Mouse (Mus musculus) heart, adult 2 months (tissue): ENCODE measurements at regions not wholly inside any gene's neighbourhood (a gene's known extent, or its start where the extent isn't known, plus 50 kb on each side); places are given as distances from the start of the nearest gene placed in this dataset.
A peak's percentile ranks its signal among the peaks of the same experiment; 100 is the strongest.

ENCODE experiments used
- DNase-seq, 2 experiments: peaks; one replicate each; pipeline ENCODE4 v3.0.0; 2021
- H3K27ac ChIP-seq: fragments of 200-600 bp; 2 replicates; pipeline ENCODE4 v1.8.1; 2022
- H3K27me3 ChIP-seq: fragments of 200-500 bp; 2 replicates; pipeline ENCODE4 v1.6.1; 2012; ENCODE audit warnings: mild to moderate bottlenecking, low read length, inconsistent platforms, mixed read lengths; ENCODE audit not compliant: control insufficient read depth, insufficient read depth
- H3K36me3 ChIP-seq: fragments of 200-500 bp; 2 replicates; pipeline ENCODE4 v1.6.1; 2012; ENCODE audit warnings: low read length, inconsistent platforms; ENCODE audit not compliant: control insufficient read depth, insufficient read depth
- H3K4me1 ChIP-seq: fragments of 200-500 bp; 2 replicates; pipeline ENCODE4 v1.6.1; 2011; ENCODE audit warnings: low read length; ENCODE audit not compliant: control insufficient read depth, insufficient read depth
- H3K4me3 ChIP-seq: fragments of 200-600 bp; 2 replicates; pipeline ENCODE4 v1.8.1; 2022
- H3K79me2 ChIP-seq: fragments of 200-500 bp; replicated peaks from 2 replicates; pipeline ENCODE4 v1.6.1; 2012; ENCODE audit warnings: mild to moderate bottlenecking, inconsistent platforms, low read length, moderate library complexity, mixed read lengths; ENCODE audit not compliant: control insufficient read depth, insufficient read depth
- H3K9ac ChIP-seq: fragments of 200-500 bp; 2 replicates; pipeline ENCODE4 v1.6.1; 2012; ENCODE audit warnings: low read depth, mild to moderate bottlenecking, control low read depth, inconsistent platforms, low read length, mixed read lengths
- CTCF ChIP-seq: fragments of 200-600 bp; IDR thresholded peaks from 2 replicates; pipeline ENCODE4 v1.8.1; 2022; ENCODE audit warnings: antibody characterized with exemption, mild to moderate bottlenecking, moderate library complexity
- EP300 ChIP-seq: fragments of 200-500 bp; IDR thresholded peaks from 2 replicates; pipeline ENCODE4 v1.6.1; 2011; ENCODE audit warnings: low read depth, low read length, control low read depth; ENCODE audit not compliant: insufficient read depth
- POLR2A ChIP-seq: fragments of 200-500 bp; IDR thresholded peaks from 2 replicates; pipeline ENCODE4 v1.6.1; 2011; ENCODE audit warnings: mild to moderate bottlenecking, low read depth, low read length, control low read depth; ENCODE audit not compliant: insufficient read depth
- WGBS: fragments of 180-500 bp; shearing (Covaris S2); methylation state at CpG from one replicate; pipeline ENCODE4 v1.1.7; 2018; 5-methylcytosine and 5-hydroxymethylcytosine counted together
- intact Hi-C: fragments of 180-260 bp; cut with DNase I; formaldehyde crosslinking; loops from one replicate; pipeline ENCODE4 v1.15.1; 2025

DNA sequence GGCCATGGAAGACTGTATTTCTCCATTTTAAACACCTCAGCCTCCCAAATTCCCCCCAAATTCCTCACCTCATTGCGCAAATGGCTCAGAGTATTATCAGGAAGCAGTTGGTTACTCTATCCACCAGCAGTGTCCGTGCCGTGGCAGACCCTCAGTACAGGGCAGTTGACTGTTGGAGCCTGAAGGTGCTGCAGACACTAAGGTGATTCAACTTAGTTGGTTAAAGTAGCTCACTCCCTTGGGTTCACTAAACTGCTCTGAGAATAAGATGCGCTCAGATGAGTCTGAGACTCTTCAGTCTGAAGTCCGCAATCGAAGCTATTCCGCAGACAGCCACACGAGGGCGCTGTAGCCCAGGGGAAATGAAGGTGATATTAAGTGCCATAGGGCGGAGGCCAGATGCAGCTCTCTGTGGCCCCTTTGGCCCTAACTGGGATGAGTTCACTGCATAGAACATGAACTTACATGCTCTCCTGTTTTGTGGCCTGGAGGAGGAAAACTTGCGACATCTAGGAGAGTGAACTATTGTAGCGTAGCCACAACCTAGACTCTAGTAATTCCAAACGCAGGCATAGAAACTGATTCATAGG is 62.9 kb downstream of the Amer3 start:
- H3K4me3 ChIP-seq = no peak overlapping the region
- no peak overlapping the region for H3K27ac ChIP-seq
- no peaks in the 10 kb centered on the region for H3K79me2 ChIP-seq
- intact Hi-C loops = loop anchor here (10.0 kb wide), 1 partner anchor 252 kb away; no protein-coding TSS in a partner anchor
- H3K9ac ChIP-seq = no peak overlapping the region
- H3K27me3 ChIP-seq = no peaks in the 10 kb centered on the region
- no peak for TF ChIP-seq POLR2A
- TF ChIP-seq CTCF = peak; percentile 83
- 32% methylated on average over 13 of the region's 13 CpGs for WGBS
- DNase-seq = peak; percentile 11 to 48
- no peaks in the 10 kb centered on the region for H3K36me3 ChIP-seq
- no peaks in the 10 kb centered on the region for H3K4me1 ChIP-seq

DNA sequence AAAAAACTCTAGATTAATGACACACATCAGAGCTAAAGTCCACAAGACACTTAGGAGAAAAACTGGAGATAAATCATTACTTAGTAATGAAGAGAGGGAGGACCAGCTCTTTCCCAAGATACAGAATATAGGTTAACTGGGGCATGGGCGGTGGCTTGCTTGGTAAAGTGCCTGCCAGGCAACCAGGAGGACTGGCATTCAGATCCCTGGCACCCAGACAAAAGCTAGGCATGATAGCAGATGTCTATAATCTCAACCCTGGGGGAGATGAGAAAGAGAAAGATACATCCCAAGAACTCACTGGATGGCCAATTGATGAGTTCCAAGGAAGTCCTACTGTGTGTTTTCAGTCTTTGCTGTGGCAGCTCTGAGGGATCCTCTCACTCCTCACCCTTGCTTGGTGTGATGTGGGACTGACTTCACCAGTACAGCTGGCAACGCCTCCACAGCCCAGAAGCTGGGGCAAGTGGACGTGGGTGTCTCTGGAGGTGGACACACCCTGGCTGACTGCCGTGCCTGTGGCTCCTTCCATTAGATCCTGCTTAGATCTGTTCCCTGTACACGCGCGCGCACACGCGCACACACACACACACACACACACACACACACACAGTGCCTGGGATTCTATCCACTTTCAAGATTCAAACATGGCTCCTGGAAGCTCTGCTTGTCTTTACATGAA is 74.6 kb downstream of the Amer3 start:
- no peak for TF ChIP-seq CTCF
- TF ChIP-seq EP300 = no peak
- TF ChIP-seq POLR2A = no peak

DNA sequence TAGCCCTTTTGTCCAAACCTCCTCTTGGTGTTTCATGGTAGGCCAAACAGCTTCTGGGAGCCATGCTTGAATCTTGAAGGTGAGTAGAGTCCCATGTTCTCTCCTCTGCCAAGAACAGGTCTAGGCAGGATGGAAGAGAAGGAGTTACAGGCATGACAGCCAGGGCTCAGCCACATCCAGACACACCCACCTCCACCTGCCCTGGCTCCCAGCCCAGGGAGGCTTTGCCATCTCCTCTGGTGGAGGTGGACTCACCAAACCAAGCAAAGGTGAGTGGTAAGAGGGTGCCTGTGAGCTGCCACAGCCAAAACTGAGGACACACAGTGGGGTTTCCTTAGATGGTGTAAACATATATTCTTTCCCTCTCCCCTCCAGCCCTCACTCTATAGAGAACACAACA is 78.0 kb downstream of the Amer3 start:
- no peak for DNase-seq
- H3K27ac ChIP-seq = no peak overlapping the region
- TF ChIP-seq POLR2A (no peak), CTCF (no peak), EP300 (no peak)
- no peaks in the 10 kb centered on the region for H3K79me2 ChIP-seq
- no peaks in the 10 kb centered on the region for H3K4me1 ChIP-seq
- intact Hi-C loops = no loop called here
- H3K27me3 ChIP-seq = 0 out of 2 replicates have a peak, but pooled peaks cover 2% of the 10 kb centered on the region
- no peak overlapping the region for H3K4me3 ChIP-seq
- H3K9ac ChIP-seq = no peak overlapping the region
- H3K36me3 ChIP-seq = no peaks in the 10 kb centered on the region

More for the DNA sequence above, 74.6 kb downstream of the Amer3 start:
- H3K4me1 ChIP-seq = no peaks in the 10 kb centered on the region
- intact Hi-C loops = no loop called here
- no peaks in the 10 kb centered on the region for H3K36me3 ChIP-seq
- 80% methylated on average over 10 of the region's 10 CpGs for WGBS
- no peak overlapping the region for H3K27ac ChIP-seq
- DNase-seq = no peak
- H3K27me3 ChIP-seq = 0 out of 2 replicates have a peak, but pooled peaks cover 2% of the 10 kb centered on the region
- no peak overlapping the region for H3K9ac ChIP-seq
- H3K4me3 ChIP-seq = no peak overlapping the region
- H3K79me2 ChIP-seq = no peaks in the 10 kb centered on the region

DNA sequence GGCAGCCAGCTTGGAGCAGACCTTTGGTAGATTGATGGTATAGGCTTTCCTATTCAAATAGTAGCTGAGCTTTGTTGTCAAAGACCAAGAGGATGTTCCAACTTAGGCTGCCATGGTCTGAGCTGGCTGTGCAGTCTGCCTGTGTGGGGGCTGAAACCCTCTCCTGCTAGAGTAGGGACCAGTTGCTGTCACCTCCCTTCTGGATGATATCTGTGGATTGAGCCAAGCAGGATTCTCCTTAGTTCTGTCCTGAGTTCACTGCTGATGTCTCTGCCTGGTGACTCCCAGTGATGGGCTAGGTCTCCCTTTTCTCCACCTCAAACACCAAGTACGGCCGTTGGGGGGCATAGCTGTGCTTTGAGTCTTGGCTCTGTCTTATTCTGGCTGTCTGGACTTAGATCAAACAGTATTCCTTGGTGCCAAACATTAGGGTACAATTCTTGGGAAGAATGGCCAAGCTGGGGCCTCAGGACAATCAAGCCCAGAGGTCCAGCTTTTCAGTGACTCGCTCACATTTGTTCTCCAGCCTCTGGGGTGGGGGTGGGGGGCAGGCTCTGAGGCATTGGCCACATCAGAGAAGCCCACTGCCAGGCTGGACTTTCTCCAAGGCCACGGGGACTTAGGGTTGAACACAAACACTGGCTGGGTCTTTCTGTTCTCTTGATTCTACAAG is 84.6 kb downstream of the Amer3 start:
- Histone ChIP-seq H3K27me3 (no peaks in the 10 kb centered on the region), H3K79me2 (no peaks in the 10 kb centered on the region), H3K4me1 (no peaks in the 10 kb centered on the region), H3K9ac (no peak overlapping the region), H3K4me3 (no peak overlapping the region), H3K36me3 (no peaks in the 10 kb centered on the region), H3K27ac (no peak overlapping the region)
- TF ChIP-seq POLR2A = no peak
- no peak for TF ChIP-seq CTCF
- TF ChIP-seq EP300 = no peak
- no peak for DNase-seq
- intact Hi-C loops = no loop called here
- WGBS = 65% methylated on average over 4 of the region's 4 CpGs

DNA sequence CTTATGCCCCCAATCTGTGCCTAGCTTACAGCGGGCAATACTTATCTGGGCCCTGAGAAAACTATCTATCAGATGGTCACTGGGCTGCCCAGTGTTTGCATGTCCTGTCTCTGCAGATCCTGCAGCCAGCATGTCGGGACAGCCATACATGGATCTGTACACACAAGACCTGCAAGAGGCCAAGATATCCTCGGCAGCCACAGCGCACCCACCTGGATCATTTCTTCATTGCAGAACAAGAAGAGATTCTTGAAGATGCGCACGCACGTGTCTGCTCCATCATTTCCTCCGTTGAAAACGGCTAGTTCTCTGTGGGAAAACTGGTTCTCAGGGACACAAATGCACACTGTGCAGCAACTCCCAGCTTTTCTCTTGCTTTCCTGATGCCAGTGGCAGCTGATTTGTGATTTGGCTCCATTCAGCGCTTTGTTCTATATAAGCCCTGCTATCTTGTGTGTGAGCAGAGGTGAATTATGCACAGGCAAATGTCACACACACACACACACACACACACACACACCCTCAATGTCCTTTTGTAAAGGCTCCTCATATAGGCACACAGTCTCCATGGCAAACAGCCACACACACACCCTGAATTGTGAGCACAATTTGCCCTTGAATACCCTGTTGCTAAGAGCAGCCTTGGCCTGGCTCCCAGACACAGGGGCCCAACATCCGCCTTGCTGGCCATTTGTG is 85.5 kb downstream of the Amer3 start:
- H3K4me3 ChIP-seq = no peak overlapping the region
- H3K27ac ChIP-seq = no peak overlapping the region
- no peaks in the 10 kb centered on the region for H3K36me3 ChIP-seq
- H3K9ac ChIP-seq = no peak overlapping the region
- no peak for DNase-seq
- TF ChIP-seq CTCF (no peak), POLR2A (no peak), EP300 (no peak)
- intact Hi-C loops = no loop called here
- H3K79me2 ChIP-seq = no peaks in the 10 kb centered on the region
- H3K27me3 ChIP-seq = no peaks in the 10 kb centered on the region
- H3K4me1 ChIP-seq = no peaks in the 10 kb centered on the region
- 71% methylated on average over 11 of the region's 11 CpGs for WGBS
